Mouse (Mus musculus) stomach, embryonic 14.5 days (tissue): ENCODE measurements around the gene Skint11. TPM values are rescaled to one million over a fixed set of nuclear protein-coding genes. Genes with fewer than 3 reads are reported as not detected.
"Not testable (repeated sequence)": the region's sequence is repeated elsewhere in the genome, so short reads cannot be mapped to it uniquely, and the experiment has no call there.

Source experiments
- ATAC-seq: fragments of 200-750 bp; cut with Nextera tagmentation; 2 replicates; pipeline ENCODE4 v1.8.0; 2017; ENCODE audit warnings: low read depth, moderate TSS enrichment; ENCODE audit not compliant: insufficient number of reproducible peaks, insufficient read depth, low FRiP score
- H3K27ac ChIP-seq: fragments of 300-500 bp; sonication (generic); 2 replicates; pipeline ENCODE4 v1.5.1; 2014; ENCODE audit warnings: mild to moderate bottlenecking, low read length, moderate library complexity, mixed read lengths
- H3K27me3 ChIP-seq: fragments of 300-500 bp; sonication (generic); 2 replicates; pipeline ENCODE4 v1.6.1; 2014; ENCODE audit warnings: low read length, control low read depth, mixed read lengths; ENCODE audit not compliant: control insufficient read depth, insufficient read depth
- H3K36me3 ChIP-seq: fragments of 300-500 bp; sonication (generic); 2 replicates; pipeline ENCODE4 v1.6.1; 2014; ENCODE audit warnings: mild to moderate bottlenecking, control low read depth, low read length, moderate library complexity, mixed read lengths; ENCODE audit not compliant: control insufficient read depth, insufficient read depth
- H3K4me1 ChIP-seq: fragments of 300-500 bp; sonication (generic); 2 replicates; pipeline ENCODE4 v1.6.1; 2014; ENCODE audit warnings: low read length, control low read depth, mixed read lengths; ENCODE audit not compliant: control insufficient read depth, insufficient read depth
- H3K4me2 ChIP-seq: fragments of 300-500 bp; sonication (generic); replicated peaks from 2 replicates; pipeline ENCODE4 v1.6.1; 2014; ENCODE audit warnings: low read depth, low read length, control low read depth
- H3K4me3 ChIP-seq: fragments of 300-500 bp; sonication (generic); 2 replicates; pipeline ENCODE4 v1.5.1; 2014; ENCODE audit warnings: low read depth, low read length, control low read depth
- H3K9ac ChIP-seq: fragments of 300-500 bp; sonication (generic); replicated peaks from 2 replicates; pipeline ENCODE4 v1.6.1; 2014; ENCODE audit warnings: low read depth, mild to moderate bottlenecking, control low read depth, low read length, moderate library complexity, mixed read lengths
- H3K9me3 ChIP-seq: fragments of 300-500 bp; sonication (generic); 2 replicates; pipeline ENCODE4 v1.6.1; 2016; ENCODE audit warnings: low read depth, low read length, control low read depth; ENCODE audit not compliant: control insufficient read depth
- WGBS: fragments of 180-500 bp; shearing (Covaris S2); extraction: QIAGEN DNeasy Blood & Tissue Kit; methylation state at CpG from one replicate; pipeline ENCODE4 v1.1.7; 2014; 5-methylcytosine and 5-hydroxymethylcytosine counted together
- polyA plus RNA-seq: library from polyadenylated mRNA; unstranded; fragments of >200 nt; fragmentation: Nextera tagmentation; extraction: Ambion mirVana; gene quantifications from 2 replicates; pipeline ENCODE4 v1.2.1, GENCODE M21; 2014

The Skint11 gene
- not detected in 2 replicates for polyA plus RNA-seq

DNA sequence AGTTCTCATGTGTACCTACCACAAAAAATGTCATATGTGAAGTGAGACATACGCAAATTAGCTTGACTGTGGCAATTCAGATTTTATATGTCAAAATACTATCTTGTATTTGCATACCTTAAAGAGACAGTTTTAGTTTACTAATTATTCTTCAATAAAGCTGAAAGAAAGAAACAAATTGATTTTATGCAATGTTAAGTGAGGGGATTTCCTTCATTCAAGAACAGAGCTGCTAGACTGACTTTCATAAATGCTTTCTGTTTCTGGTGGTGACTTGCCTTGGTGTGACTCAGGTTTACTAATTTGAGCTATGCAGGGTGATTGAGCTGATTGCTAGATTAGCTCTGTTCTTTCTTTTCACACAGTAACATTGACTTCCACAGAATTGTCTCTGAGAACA is at the start of gene Skint11:
Gene Skint11 (plus strand): TSS at position 301 of the 400 bp plus-strand sequence.
- Histone ChIP-seq H3K9me3 (no peaks in the 10 kb centered on the region), H3K27me3 (no peaks in the 10 kb centered on the region), H3K36me3 (no peaks in the 10 kb centered on the region), H3K4me3 (no peak within 1 kb of the TSS), H3K9ac (no peak within 1 kb of the TSS), H3K27ac (no peak within 1 kb of the TSS), H3K4me1 (no peaks in the 10 kb centered on the region), H3K4me2 (no peak within 1 kb of the TSS)
- no peak for ATAC-seq
- WGBS, result 79% methylated on average over 1 of the region's 1 CpGs

GRCm38 (mm10) chr4:114161149-114161548 is 2.0 kb upstream of the Skint11 start:
- Histone ChIP-seq H3K9ac (no peak overlapping the region), H3K9me3 (no peaks in the 10 kb centered on the region), H3K36me3 (no peaks in the 10 kb centered on the region), H3K27ac (no peak overlapping the region), H3K4me1 (no peaks in the 10 kb centered on the region), H3K4me3 (no peak overlapping the region), H3K27me3 (no peaks in the 10 kb centered on the region), H3K4me2 (no peak overlapping the region)
- no peak for ATAC-seq

DNA sequence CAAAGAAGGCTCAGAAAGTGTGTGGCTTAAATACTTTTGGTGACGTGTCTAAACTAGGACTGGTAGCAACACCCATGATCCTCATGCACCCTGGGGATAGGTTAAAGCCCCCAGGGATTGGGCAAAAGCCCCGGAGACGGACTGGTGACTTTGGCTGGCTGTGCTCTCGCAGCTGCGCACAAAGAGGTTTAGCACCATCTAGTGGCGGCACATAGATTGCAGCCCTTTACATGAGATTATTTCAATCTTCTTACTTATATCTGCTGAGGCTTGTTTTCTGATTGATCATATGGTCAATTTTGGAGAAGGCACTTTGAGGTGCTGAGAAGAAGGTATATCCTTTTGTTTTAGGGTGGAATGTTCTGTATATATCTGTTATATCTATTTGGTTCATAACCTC is 9.7 kb downstream of the Skint11 start:
- H3K4me3 ChIP-seq, H3K9me3 ChIP-seq, H3K9ac ChIP-seq, ATAC-seq, H3K27ac ChIP-seq, H3K4me2 ChIP-seq, H3K36me3 ChIP-seq, H3K4me1 ChIP-seq, H3K27me3 ChIP-seq: not testable (repeated sequence)
- WGBS, result 13% methylated on average over 5 of the region's 6 CpGs

DNA sequence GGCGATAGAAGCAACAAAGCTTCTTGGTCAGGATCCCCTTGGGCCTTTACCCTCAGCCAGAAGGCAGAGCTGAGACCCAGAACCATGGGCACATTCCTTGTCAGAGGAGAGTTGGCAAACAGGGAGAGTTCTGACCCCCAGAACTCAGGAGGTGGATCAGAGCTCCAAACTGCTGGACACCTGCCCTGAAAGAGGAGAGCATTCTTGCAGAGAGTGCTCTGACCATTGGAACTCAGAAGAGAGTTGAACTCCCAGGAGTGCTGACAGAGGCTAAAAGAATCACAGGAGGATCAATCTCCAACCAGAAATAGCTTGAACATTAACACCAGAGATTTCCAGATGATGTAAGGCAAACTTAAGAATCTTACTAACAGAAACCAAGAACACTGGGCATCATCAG is 93.7 kb downstream of the Skint11 start:
- not testable (repeated sequence) for H3K27me3 ChIP-seq, H3K9me3 ChIP-seq, H3K27ac ChIP-seq, H3K4me1 ChIP-seq, H3K4me2 ChIP-seq, H3K9ac ChIP-seq, H3K4me3 ChIP-seq, ATAC-seq, H3K36me3 ChIP-seq
- WGBS, result 41% methylated on average over 1 of the region's 1 CpGs

Other genes with a start within 250 kb of the Skint11 start
- gene Skint5, start 163.9 kb upstream of the Skint11 start, polyA plus RNA-seq, result not detected in 2 replicates
- gene Trabd2b, start 243.3 kb downstream of the Skint11 start, polyA plus RNA-seq, result 0.93 and 0.98 TPM in 2 replicates